Mouse (Mus musculus) cerebellum, postnatal 10 days (tissue): ENCODE measurements around the gene Gm19668.
"Not testable (repeated sequence)": the region's sequence is repeated elsewhere in the genome, so short reads cannot be mapped to it uniquely, and the experiment has no call there.

Experiments used
- DNase-seq, 2 experiments: peaks; one replicate each; pipeline ENCODE4 v3.0.0; 2021; ENCODE audit warnings: mixed read lengths in 2 of 2

Gm19668 gene

DNA sequence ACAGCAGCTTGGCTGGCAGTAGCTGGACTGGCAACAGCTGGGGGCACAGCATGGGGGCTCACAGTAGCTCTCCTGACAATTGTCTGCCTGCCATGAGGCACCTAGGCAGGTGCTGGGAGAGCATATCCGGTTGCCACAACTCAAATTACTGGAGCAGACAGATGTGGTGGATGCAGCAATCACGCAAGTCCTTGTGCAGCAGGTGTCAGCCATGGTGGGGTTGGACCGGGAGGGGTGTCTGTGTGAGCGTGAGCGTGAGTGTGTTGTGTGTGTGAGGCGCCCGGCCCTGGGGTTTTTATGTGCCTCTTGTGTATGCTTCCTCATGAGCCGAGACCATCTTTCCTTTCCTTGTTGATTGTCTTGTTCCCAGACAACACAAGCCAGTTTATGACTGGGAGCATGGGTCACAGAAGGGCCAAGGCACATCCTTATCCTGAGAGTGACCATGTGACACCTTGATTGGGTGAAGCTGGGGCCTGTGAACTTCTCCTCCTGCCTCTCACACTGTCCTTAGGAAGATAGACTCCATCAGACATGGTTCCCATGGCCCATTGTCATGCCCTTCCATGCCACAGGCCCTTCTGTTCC is at the start of gene Gm19668:
TSS of gene Gm19668 (minus strand) at position 213 of the 588 bp plus-strand sequence.
- DNase-seq: no peak

DNA sequence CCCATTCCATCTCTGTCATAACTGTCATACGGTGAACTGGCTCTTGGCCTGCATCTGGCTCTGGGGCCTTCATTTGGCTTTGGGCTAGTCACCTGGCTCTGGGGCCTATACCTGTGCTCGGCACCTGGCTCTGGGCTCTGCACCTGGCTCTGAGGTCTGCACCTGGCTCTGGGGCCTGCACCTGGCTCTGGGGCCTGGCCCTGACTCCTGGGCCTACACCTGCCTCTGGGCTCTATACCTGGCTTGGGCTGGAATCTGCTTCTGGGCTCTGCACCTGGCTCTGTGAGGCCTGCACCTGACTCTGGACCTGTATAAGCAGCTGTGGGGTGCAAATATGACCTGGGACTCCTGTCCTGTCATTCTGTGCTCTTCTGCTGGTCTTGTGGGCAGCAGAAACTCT is 48.6 kb upstream of the Gm19668 start:
- no peak for DNase-seq

DNA sequence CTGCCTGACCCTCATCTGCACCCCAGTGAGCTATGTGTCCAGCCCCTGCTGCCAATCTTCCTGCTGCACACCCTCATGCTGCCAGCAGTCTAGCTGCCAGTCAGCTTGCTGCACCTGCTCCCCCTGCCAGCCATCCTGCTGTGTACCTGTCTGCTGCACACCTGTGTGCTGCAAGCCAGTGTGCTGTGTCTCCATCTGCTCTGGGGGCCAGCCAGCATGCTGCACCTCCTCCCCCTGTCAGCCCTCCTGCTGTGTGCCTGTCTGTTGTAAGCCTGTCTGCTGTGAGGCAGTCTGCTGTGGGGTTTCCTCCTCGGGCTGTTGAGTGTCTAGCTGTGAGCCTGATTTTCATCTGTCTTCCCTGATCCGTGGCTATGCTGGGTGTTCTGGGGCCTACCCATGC is 48.0 kb upstream of the Gm19668 start:
- DNase-seq: peak; percentile 64 to 77

DNA sequence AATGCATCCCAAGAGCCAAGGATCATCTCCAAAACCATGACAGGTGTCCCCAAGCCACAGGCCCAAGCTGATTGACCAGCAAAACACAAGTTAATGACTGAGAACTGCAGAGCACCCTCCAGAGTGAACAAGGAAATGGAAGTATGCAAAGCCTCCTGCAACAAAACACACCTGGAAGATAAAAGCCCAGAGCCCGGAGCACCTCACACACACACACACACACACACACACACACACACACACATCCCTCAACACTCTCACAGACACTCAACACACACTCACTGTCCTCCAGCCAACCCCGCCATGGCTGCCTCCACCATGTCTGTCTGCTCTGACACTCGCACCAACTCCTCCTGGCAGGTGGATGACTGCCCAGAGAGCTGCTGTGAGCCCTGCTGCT is 47.6 kb upstream of the Gm19668 start, which contains the start of gene Gm36176:
TSS of gene Gm36176 (plus strand) at position 301 of the 400 bp plus-strand sequence.
- DNase-seq: no peak

DNA sequence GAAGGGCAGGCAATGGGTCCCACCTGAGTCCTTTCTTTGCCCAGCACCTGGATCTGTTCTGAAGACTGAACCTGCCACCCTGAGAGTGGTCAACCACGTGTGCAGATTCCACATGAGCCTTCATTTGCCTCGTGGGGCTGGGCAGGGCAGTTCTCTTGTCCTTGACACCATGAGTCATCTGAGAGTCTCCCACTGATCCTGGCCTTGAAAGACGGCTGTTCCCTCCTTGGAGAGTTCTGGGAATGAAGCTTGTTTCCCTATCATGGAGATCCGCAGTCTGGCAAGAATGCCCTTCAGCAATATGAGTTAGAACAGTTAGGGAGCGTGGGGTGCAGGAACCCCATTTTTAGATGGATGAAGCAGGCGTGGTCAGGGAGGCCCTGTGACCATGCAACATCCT is 40.1 kb upstream of the Gm19668 start:
- DNase-seq: no peak

DNA sequence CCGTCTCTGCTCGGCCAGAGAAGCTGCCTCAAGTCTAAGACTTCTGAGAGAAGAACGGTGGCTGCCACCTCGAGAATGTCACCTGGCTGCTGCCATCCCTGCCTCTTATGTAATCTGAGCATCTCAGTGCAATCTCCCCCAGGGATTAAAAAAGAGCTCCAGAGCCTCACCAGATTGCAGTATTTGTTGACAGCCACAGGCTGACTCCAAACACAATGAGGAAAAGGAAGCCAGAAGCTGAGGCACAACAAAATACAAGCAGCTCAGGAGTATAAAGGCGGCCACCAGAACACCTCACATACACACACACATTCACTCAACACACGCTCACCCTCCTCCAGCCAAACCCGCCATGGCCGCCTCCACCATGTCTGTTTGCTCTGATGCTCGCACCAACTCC is 36.7 kb upstream of the Gm19668 start, which contains the start of gene Krtap10-10:
TSS of gene Krtap10-10 (plus strand) at position 301 of the 400 bp plus-strand sequence.
- DNase-seq: no peak

DNA sequence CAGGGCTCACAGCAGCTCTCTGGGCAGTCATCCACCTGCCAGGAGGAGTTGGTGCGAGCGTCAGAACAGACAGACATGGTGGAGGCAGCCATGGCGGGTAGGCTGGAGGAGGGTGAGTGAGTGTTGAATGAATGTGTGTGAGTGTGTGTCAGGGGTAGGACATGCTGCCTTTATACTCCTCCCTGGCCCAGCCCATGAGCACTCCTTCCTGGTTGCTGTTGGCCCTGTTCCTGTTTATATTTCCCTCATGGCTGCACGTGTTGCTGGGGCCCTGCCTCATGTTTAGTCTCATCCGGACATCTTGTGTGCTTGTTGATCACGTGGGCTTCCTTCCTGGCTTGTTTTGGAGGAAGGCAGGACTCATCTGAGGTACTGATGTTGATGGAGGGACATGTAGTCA is 28.0 kb upstream of the Gm19668 start, which contains the start of gene Krtap10-4:
TSS of gene Krtap10-4 (minus strand) at position 145 of the 400 bp plus-strand sequence.
- DNase-seq: no peak

DNA sequence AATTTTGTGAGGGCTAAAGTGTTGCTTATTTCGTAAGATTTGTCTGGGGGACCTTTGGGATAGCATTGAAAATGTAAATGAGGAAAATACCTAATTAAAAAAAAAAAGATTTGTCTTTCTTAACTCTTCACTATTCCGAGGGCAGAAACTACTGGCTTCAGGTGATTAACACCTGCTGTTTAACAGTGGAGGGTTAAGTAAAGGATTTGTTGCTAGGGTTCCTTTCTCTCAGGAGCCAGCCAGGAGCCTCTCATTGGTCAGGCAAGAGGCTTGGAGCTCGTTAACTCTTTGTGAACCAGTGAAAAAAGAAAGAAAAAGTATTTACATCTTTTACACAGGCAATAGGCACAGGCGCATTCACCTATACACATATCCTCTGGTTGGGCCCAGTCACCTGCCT is 20.3 kb upstream of the Gm19668 start:
- DNase-seq: no peak

DNA sequence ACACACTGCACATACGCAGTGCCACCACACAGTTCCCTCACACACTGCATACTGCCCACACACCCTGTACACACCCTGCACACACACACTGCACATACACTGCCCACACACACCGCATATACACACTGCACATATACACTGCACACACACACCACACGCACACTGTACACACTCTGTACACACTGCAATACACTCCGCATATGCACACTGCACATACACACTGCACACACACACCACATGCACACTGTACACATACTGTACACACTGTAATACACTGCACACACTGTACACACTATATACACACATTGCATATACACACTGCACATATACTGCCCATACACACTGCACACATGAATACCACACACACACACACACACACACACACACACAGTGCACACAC is 19.6 kb upstream of the Gm19668 start:
- DNase-seq: no peak

DNA sequence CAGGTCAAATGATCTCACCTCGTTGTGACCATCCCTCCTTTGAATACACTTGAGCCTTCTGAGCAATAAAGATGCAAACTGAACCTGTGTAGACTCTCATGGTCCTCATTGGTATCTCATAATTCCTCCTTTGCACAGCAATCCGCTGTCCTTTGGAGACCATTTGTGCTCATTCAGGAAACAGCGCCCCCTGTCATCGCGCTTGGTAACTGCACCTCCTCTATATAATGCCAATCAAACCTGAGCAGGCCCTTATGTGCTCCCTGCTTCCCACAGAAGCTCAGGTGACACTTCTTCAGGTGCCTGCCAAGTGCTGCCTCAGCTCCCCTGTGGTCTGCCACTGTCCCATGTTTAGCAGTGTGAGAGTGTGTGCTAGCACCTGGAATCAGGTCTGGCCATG is 16.6 kb upstream of the Gm19668 start:
- peak in 1 of 2 experiments; percentile 26 for DNase-seq

DNA sequence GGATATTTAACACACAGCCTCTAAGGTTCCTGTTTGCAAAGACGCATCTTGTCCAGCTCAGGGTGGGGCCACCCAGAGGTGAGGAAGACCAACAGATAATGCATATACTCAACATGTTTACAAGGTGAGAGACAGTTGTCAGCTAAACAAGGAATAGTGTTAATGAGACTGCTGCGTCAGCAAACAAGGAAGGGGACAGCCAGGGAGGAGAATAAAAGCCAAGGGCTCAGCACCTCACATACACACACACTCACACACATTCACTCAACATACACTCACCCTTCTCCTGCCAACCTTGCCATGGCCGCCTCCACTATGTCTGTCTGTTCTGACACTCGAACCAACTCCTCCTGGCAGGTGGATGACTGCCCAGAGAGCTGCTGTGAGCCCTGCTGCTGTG is 15.4 kb upstream of the Gm19668 start, which contains the start of gene Gm2696:
TSS of gene Gm2696 (plus strand) at position 301 of the 400 bp plus-strand sequence.
- DNase-seq: no peak

DNA sequence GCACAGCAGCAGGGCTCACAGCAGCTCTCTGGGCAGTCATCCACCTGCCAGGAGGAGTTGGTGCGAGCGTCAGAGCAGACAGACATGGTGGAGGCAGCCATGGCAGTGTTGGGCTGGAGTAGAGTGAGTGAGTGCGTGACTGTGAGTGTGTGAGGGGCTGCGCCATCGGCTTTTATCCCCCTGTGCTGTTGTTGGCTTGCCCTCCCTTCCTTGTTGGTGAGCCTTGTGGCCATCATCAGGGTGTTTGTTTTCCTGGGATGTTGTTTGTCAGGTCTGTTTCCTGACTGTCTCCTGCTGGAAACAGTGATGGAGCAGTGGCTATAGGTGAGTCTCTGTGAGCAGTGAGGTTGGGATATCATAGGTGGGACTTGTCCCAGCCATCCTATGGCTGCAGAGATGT is 12.8 kb upstream of the Gm19668 start, which contains the start of gene Gm9507:
TSS of gene Gm9507 (minus strand) at position 101 of the 400 bp plus-strand sequence.
- no peak for DNase-seq

DNA sequence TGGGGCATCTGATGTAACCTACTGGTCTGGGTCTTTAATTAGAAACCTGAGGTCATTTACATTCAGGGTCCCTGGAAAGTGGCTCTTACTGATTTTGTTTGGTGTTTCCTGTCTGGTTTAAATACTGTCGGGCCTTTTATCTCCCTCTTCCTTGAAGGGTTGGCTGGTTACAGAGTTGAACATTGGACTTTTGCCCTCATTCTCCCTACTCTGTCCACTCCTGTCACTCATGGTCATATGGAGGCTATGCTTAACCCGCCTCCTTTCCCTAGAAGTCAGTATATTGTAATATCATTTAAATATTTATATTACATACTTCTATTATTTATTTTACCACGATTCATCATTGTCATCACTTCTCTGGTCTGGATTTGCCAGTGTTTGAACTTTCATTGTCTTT is 5.2 kb upstream of the Gm19668 start:
- no peak for DNase-seq

DNA sequence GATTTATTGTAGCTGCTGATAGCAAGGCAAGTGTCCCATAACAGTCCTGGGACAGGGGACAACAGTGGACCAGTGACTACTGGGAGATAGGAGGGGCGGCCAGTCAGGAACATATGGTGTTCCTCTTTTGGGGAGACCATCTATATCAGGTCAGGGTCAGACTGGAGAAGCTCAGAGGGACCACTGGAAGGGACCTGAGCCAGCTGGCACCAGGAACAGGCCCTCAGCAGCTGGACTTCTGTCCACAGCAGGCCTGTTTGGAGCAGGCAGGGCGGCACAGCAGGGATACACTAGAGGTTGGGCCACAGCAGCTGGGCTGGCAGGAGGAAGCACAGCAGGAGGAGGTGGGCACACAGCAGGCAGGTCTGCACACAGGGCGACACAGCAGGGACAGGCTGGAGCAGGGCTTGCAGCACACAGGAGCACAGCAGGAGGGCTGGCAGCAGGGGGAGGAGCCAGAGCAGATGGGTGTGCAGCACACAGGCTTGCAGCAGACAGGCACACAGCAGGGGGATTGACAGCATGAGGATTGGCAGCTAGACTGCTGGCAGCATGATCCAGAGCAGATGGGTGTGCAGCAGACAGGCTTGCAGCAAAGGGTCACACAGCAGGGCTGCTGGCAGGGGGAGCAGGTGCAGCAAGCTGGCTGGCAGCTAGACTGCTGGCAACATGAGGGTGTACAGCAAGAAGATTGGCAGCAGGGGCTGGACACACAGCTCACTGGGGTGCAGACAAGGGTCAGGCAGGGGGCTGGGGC is 591 bp downstream of the Gm19668 start:
- peak; percentile 53 to 61 for DNase-seq

DNA sequence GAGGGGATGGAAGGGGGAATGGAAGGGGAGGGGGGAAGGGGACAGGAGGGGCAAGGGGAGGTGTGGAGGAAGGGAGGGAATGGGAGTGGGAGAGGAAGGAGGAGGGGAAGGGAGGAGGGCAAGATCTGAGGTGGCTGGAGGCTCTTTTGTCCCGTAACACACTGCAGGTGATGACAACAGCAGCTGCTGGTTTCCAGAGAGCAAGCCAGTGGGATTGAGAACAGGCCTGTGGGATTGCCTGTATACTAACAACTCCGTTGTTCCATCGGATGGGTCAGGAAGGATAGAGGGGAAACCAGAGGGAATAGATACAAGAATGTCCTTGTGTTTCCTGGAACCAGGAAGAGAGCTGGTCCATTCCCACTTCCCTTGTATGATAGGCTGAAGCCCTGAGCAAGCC is 1.3 kb downstream of the Gm19668 start:
- DNase-seq: no peak

DNA sequence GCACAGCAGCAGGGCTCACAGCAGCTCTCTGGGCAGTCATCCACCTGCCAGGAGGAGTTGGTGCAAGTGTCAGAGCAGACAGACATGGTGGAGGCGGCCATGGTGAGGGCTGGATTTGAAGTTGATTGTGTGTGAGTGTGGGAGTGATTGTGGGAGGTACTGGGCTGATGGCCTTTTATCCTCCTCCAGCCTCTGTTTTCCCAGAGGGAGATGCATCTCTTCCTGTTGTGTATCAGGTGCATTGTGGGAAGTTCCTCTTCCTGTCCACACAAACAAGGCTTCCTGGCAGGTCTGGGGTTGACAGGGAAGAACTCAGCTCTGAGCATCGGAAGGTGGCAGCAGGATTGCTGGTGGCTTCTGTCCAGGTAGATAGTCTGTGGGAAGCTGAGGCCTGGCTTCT is 4.0 kb downstream of the Gm19668 start, which contains the start of gene Gm9639:
TSS of gene Gm9639 (minus strand) at position 101 of the 400 bp plus-strand sequence.
- no peak for DNase-seq

DNA sequence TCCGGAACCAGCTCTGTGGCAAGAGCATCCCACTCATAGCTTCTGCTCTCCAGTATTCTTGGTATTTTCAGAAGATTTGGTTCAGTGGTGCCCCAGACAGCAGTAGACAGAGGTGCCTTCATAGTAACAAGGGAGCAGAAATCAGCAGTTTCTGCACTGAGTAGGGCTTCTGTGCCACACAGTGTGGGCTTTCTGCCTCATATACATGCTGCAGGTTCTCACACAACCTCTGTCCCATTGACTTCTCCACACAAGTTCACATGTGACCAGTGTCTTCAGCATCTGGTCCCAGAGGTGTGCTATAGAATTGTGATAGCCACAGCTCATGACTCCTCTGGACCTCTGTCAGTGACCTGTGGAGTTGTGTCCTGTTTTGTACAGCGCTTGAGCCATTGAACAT is 10.3 kb downstream of the Gm19668 start:
- no peak for DNase-seq

DNA sequence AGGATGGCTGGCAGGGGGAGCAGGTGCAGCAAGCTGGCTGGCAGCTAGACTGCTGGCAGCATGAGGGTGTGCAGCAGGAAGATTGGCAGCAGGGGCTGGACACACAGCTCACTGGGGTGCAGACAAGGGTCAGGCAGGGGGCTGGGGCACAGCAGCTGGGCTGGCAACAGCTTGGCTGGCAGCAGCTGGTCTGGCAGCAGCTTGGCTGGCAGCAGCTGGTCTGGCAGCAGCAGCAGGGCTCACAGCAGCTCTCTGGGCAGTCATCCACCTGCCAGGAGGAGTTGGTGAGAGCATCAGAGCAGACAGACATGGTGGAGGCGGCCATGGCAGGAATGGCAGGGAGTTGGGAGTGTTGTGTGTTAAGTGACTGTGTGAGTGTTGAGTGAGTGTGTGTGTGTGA is 11.1 kb downstream of the Gm19668 start, which contains the start of gene Gm7137:
TSS of gene Gm7137 (minus strand) at position 325 of the 400 bp plus-strand sequence.
- DNase-seq: peak; percentile 26 to 31

DNA sequence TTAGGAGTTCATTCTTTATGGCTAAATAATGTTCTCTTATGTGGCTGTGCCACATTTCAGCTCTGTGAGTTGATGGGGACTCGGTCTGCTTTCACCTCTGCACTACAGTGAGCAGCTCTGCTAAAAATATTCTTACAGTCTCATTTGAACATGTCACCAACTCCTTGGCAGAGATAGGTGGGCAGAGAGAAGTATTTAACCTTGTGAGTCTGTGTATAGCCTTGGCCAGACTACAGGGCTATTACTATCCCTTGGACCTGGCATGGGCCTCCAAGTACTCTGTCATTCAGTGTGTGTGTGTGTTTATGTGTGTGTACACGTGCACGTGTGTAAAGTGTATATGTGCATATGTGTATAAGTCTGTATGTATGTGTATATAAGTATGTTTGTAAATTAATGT is 15.5 kb downstream of the Gm19668 start:
- not testable (repeated sequence) for DNase-seq

DNA sequence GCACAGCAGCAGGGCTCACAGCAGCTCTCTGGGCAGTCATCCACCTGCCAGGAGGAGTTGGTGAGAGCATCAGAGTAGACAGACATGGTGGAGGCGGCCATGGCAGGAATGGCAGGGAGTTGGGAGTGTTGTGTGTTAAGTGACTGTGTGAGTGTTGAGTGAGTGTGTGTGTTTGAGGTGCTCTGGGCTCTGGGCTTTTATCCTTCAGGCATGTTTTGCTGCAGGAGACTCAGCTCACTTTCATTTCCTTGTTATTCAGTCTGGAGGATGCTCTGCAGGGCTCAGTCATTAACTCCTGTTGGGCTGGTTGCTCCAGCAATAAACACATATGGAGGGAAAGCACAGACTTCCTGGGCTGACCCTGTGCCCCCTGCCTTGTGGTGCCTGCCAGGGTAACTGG is 16.5 kb downstream of the Gm19668 start, which contains the start of gene Gm3250:
TSS of gene Gm3250 (minus strand) at position 101 of the 400 bp plus-strand sequence.
- DNase-seq: not testable (repeated sequence)

DNA sequence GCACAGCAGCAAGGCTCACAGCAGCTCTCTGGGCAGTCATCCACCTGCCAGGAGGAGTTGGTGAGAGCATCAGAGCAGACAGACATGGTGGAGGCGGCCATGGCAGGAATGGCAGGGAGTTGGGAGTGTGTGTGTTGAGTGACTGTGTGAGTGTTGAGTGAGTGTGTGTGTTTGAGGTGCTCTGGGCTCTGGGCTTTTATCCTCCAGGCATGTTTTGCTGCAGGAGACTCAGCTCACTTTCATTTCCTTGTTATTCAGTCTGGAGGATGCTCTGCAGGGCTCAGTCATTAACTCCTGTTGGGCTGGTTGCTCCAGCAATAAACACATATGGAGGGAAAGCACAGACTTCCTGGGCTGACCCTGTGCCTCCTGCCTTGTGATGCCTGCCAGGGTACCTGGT is 22.1 kb downstream of the Gm19668 start, which contains the start of gene Gm7138:
TSS of gene Gm7138 (minus strand) at position 101 of the 400 bp plus-strand sequence.
- DNase-seq: not testable (repeated sequence)

DNA sequence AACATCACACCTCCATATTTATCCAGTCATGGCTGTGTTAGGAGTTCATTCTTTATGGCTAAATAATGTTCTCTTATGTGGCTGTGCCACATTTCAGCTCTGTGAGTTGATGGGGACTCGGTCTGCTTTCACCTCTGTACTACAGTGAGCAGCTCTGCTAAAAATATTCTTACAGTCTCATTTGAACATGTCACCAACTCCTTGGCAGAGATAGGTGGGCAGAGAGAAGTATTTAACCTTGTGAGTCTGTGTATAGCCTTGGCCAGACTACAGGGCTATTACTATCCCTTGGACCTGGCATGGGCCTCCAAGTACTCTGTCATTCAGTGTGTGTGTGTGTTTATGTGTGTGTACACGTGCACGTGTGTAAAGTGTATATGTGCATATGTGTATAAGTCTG is 26.8 kb downstream of the Gm19668 start:
- DNase-seq: not testable (repeated sequence)

DNA sequence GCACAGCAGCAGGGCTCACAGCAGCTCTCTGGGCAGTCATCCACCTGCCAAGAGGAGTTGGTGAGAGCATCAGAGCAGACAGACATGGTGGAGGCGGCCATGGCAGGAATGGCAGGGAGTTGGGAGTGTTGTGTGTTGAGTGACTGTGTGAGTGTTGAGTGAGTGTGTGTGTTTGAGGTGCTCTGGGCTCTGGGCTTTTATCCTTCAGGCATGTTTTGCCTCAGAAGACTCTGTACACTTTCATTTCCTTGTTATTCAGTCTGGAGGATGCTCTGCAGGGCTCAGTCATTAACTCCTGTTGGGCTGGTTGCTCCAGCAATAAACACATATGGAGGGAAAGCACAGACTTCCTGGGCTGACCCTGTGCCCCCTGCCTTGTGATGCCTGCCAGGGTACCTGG is 27.7 kb downstream of the Gm19668 start, which contains the start of gene Gm3238:
TSS of gene Gm3238 (minus strand) at position 101 of the 400 bp plus-strand sequence.
- not testable (repeated sequence) for DNase-seq
